Mouse (Mus musculus) limb, embryonic 11.5 days (tissue): ENCODE data around the gene Fbln1. TPM values are rescaled to one million over a fixed set of nuclear protein-coding genes. Genes with fewer than 3 reads are reported as not detected.

Experiments used
- ATAC-seq: fragments of 200-750 bp; cut with Nextera tagmentation; 2 replicates; pipeline ENCODE4 v1.8.0; 2017; ENCODE audit warnings: low read depth; ENCODE audit not compliant: insufficient number of reproducible peaks, low FRiP score, low TSS enrichment
- DNase-seq: peaks from one replicate; pipeline ENCODE4 v3.0.0-alpha.2; 2015; ENCODE audit warnings: low spot score
- H3K27ac ChIP-seq: fragments of 300-500 bp; sonication (generic); replicated peaks from 2 replicates; pipeline ENCODE4 v1.5.1; 2014; ENCODE audit warnings: low read depth, mild to moderate bottlenecking, low read length
- H3K27me3 ChIP-seq: fragments of 300-500 bp; sonication (generic); 2 replicates; pipeline ENCODE4 v1.6.1; 2014; ENCODE audit warnings: mild to moderate bottlenecking, low read length, mixed read lengths; ENCODE audit not compliant: control insufficient read depth, insufficient read depth
- H3K36me3 ChIP-seq: fragments of 300-500 bp; sonication (generic); 2 replicates; pipeline ENCODE4 v1.6.1; 2014; ENCODE audit warnings: mild to moderate bottlenecking, low read length, moderate library complexity, mixed read lengths; ENCODE audit not compliant: control insufficient read depth, insufficient read depth
- H3K4me1 ChIP-seq: fragments of 300-500 bp; sonication (generic); 2 replicates; pipeline ENCODE4 v1.6.1; 2014; ENCODE audit warnings: low read length, mixed read lengths; ENCODE audit not compliant: control insufficient read depth, insufficient read depth
- H3K4me2 ChIP-seq: fragments of 300-500 bp; sonication (generic); 2 replicates; pipeline ENCODE4 v1.6.1; 2014; ENCODE audit warnings: low read depth, mild to moderate bottlenecking, moderate library complexity; ENCODE audit not compliant: severe bottlenecking
- H3K4me3 ChIP-seq: fragments of 300-500 bp; sonication (generic); 2 replicates; pipeline ENCODE4 v1.5.1; 2014; ENCODE audit warnings: low read depth, low read length
- H3K9ac ChIP-seq: fragments of 300-500 bp; sonication (generic); 2 replicates; pipeline ENCODE4 v1.6.1; 2014; ENCODE audit warnings: mild to moderate bottlenecking, low read length
- H3K9me3 ChIP-seq: fragments of 300-500 bp; sonication (generic); 2 replicates; pipeline ENCODE4 v1.6.1; 2016; ENCODE audit warnings: low read length; ENCODE audit not compliant: control insufficient read depth
- WGBS: fragments of 180-500 bp; shearing (Covaris S2); extraction: QIAGEN DNeasy Blood & Tissue Kit; methylation state at CpG from one replicate; pipeline ENCODE4 v1.1.7; 2014; 5-methylcytosine and 5-hydroxymethylcytosine counted together
- polyA plus RNA-seq: library from polyadenylated mRNA; unstranded; fragments of >200 nt; fragmentation: Nextera tagmentation; extraction: Ambion mirVana; gene quantifications from 2 replicates; pipeline ENCODE4 v1.2.1, GENCODE M21; 2014

The Fbln1 gene
- polyA plus RNA-seq, 1 experiment from 2014 or later, result 273 TPM

DNA sequence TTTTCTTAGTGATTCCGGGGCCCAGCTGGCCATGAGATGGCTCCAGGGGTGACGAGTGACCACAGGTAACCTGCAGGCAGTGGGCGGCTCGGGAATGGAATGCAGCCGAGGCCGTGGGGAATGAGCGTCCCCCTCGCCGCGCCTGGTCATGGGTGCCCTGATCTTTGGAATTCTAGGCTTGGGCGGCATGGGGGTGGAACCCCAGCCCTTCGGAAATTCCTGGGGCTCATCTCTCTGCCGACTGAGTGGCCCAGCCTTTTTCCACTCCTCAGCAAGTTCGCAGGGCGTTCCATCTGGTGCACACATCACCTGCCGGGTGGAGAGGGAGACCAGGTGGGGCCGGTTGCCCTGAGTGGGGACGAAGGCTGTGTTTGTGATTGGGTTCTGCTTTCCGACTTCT, 62.1 kb downstream of the Fbln1 start:
- Histone ChIP-seq H3K9me3 (no peaks in the 10 kb centered on the region), H3K4me2 (no peak overlapping the region), H3K36me3 (peaks cover 8% of the 10 kb centered on the region), H3K4me3 (no peak overlapping the region), H3K9ac (no peak overlapping the region), H3K27ac (no peak overlapping the region), H3K4me1 (no peaks in the 10 kb centered on the region), H3K27me3 (no peaks in the 10 kb centered on the region)
- DNase-seq (no peak), ATAC-seq (no peak)
- WGBS, result 93% methylated on average over 19 of the region's 19 CpGs

DNA sequence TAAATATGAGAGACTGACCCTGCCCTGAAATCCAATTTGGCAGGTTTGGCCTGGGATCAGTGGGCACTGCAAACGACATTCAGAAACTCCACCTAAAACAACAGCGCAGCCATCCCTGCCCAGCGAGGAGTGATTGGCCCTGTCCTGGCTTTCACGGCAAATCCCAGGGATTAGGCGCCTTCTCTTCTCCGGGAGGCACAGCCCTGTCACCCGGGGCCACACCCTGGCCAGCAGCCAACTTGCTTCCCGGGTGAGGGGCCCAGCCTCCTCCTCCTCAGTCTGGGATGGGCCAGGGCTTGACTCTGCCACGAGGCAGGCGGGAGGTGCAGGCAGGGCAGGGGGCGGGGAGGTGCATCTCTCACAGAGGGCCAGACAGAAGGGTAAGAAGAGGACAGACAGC, 67.2 kb downstream of the Fbln1 start:
- H3K4me2 ChIP-seq, result no peak overlapping the region; the same call in 1 of the 2 replicates
- H3K4me3 ChIP-seq, result no peak overlapping the region
- DNase-seq (no peak), ATAC-seq (no peak)
- H3K9me3 ChIP-seq, result no peaks in the 10 kb centered on the region
- H3K9ac ChIP-seq, result no peak overlapping the region
- 0 out of 2 replicates have a peak, but pooled peaks cover 2% of the 10 kb centered on the region for H3K36me3 ChIP-seq
- 43% methylated on average over 11 of the region's 11 CpGs for WGBS
- no peaks in the 10 kb centered on the region for H3K4me1 ChIP-seq
- no peak overlapping the region for H3K27ac ChIP-seq
- no peaks in the 10 kb centered on the region for H3K27me3 ChIP-seq

DNA sequence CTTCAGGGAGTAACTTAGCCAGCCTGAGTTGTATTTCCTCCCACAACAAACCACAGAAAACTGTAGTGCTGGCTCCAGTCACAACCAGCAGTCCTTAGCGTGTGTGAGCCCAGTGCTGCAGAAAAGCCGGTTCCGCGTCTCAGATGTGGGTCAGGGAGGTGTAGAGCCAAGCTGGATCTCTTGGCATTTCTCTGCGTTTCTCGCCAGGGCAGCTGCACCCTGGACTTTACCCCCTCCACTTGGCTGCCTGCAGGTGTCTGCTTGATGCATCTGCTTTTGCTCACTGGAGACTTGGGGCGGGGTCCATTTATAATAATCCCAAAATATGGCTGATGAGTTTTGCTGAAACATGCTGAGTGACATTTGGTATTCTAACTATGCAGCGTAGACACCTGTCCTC, 71.5 kb downstream of the Fbln1 start:
- Histone ChIP-seq H3K4me1 (no peaks in the 10 kb centered on the region), H3K9ac (no peak overlapping the region), H3K27ac (no peak overlapping the region), H3K36me3 (no peaks in the 10 kb centered on the region), H3K4me3 (no peak overlapping the region), H3K27me3 (no peaks in the 10 kb centered on the region), H3K4me2 (no peak overlapping the region), H3K9me3 (no peaks in the 10 kb centered on the region)
- 92% methylated on average over 8 of the region's 8 CpGs for WGBS
- ATAC-seq (no peak), DNase-seq (no peak)

DNA sequence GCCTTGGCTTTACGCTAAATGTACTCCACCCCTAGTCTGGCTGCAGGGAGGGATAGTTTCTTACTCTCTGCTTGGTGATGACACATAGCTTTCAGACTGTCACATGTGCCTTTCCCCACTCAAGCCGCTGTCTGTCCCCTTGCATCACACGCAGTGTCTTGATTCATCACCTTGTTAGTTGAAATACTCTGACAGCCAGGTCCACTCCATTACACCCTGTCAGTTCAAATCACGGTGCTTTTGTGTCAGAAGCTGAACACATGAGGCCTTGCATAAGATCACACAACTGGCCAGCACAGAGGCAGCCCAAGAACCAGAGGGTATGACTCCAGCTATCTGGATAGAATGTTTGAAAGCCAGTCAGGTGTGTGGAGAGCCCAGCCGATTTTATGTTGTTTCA, 73.2 kb downstream of the Fbln1 start:
- WGBS, result 88% methylated on average over 5 of the region's 5 CpGs
- Histone ChIP-seq H3K4me1 (no peaks in the 10 kb centered on the region), H3K9me3 (no peaks in the 10 kb centered on the region), H3K27ac (no peak overlapping the region), H3K36me3 (no peaks in the 10 kb centered on the region), H3K4me3 (no peak overlapping the region), H3K9ac (no peak overlapping the region), H3K27me3 (no peaks in the 10 kb centered on the region), H3K4me2 (no peak overlapping the region)
- DNase-seq, result no peak
- ATAC-seq, result no peak

DNA sequence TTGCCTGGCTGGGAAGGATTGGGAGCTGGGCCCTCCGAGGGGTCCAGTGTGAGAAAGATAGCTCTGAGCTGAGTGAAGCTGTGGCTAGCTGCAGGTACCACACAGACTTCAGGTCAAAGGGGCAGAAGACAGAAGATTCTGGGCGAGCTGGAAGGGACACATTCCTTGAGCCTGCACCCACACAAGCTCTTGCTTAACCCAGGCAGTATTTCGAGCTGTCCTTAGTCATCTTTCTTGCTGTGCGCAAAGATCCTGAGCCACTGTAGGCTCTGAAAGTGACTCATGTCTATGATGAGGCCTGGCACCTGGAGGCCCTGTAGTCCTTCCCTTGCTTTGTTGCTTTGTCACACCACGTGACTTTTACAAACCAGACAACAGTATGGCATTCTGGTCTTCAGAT, 76.3 kb downstream of the Fbln1 start:
- Histone ChIP-seq H3K36me3 (peaks cover 2% of the 10 kb centered on the region; the same call in 1 of the 2 replicates), H3K9ac (no peak overlapping the region), H3K4me2 (no peak overlapping the region), H3K9me3 (no peaks in the 10 kb centered on the region), H3K27me3 (no peaks in the 10 kb centered on the region), H3K4me3 (no peak overlapping the region), H3K27ac (no peak overlapping the region), H3K4me1 (no peaks in the 10 kb centered on the region)
- DNase-seq (no peak), ATAC-seq (no peak)
- 82% methylated on average over 5 of the region's 5 CpGs for WGBS

DNA sequence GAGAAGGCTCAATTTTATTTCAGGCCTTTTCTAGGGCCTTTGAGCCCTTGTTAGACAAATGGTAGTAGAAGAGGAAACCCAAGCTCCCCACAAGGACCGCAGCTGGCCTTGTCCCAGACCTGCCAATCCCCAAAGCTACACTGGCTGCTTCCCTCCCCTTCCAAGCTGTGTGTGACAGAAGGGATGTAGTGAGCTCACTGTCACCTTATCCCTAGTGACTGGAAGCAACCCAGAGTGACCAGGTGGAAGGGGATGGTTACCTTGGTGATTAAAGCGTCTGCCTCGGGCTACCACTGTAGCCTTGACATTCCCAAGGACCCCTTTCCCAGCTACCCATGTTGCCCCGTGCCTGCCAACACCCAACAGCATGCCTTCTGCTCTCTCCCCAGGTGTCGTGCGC, 78.9 kb downstream of the Fbln1 start:
- Histone ChIP-seq H3K4me1 (no peaks in the 10 kb centered on the region), H3K27me3 (no peaks in the 10 kb centered on the region), H3K9me3 (no peaks in the 10 kb centered on the region), H3K27ac (no peak overlapping the region), H3K36me3 (peaks cover 2% of the 10 kb centered on the region; the same call in 1 of the 2 replicates), H3K4me2 (no peak overlapping the region), H3K9ac (no peak overlapping the region), H3K4me3 (no peak overlapping the region)
- WGBS, result 82% methylated on average over 6 of the region's 6 CpGs
- ATAC-seq (no peak), DNase-seq (no peak)

DNA sequence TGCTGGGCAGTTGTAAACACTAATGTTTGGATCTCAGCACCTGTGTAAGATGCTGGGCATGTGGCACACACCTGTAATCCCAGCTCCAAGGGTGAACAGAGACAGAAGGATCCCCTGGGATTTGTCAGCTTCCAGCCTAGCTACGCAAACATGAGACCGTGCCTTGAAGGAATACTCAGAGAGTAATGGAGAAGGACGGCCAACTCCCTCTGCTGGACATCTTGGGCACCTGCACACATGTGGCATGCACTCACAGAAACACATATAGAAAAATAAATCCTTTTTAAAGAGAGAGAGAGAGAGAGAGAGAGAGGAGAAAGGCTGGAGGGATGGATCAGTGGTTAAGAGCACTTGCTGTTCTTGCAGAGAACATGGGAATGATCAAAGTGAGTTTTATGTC, 88.9 kb downstream of the Fbln1 start:
- ATAC-seq, result no peak
- Histone ChIP-seq H3K9ac (no peak overlapping the region), H3K36me3 (no peaks in the 10 kb centered on the region), H3K4me1 (peaks cover 6% of the 10 kb centered on the region; the same call in 1 of the 2 replicates), H3K4me2 (no peak overlapping the region), H3K27ac (no peak overlapping the region), H3K4me3 (no peak overlapping the region), H3K27me3 (no peaks in the 10 kb centered on the region), H3K9me3 (no peaks in the 10 kb centered on the region)
- no peak for DNase-seq
- 77% methylated on average over 3 of the region's 3 CpGs for WGBS

DNA sequence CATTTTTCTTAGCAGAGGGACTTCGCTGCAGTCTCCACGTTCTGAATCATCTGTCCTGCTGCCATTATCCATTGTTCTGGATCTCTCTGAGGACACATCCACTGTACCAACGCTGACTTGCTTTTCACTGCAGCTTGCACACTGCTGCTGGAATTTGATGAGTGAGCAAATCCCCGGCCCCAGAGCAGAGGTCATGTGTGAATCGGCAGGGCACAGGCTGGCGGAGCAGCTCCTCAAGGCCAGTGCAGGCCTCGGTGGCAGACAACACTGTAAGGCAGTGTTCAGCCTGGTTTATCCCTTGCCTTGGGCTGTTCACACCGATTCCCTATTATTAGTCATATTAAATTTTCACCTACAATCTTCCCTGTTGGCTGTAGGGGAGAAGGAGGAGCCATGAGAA, 89.8 kb downstream of the Fbln1 start:
- no peak overlapping the region for H3K9ac ChIP-seq
- no peak for ATAC-seq
- WGBS, result 77% methylated on average over 8 of the region's 8 CpGs
- no peak overlapping the region for H3K4me2 ChIP-seq
- DNase-seq, result no peak
- H3K27me3 ChIP-seq, result no peaks in the 10 kb centered on the region
- no peak overlapping the region for H3K27ac ChIP-seq
- peaks cover 6% of the 10 kb centered on the region; the same call in 1 of the 2 replicates for H3K4me1 ChIP-seq
- no peaks in the 10 kb centered on the region for H3K9me3 ChIP-seq
- no peaks in the 10 kb centered on the region for H3K36me3 ChIP-seq
- H3K4me3 ChIP-seq, result no peak overlapping the region

DNA sequence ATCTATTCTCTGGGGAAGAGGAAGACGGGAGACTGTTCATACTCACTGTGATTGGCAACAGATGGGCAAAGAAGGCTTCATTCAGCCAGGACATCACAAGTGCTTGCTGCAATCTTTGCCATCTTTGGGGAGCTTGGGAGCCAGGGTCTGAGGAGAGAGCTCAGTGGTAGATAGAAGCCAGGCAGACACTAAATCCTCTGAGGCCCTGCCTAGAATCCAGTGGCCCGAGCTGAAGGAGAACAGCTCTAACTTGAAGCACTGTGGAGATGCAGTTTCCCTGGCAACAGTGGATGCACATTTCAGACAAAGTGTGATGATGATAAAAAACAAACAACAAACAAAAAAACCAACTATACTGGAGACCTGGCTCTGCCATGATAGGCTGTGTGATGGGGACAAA, 90.2 kb downstream of the Fbln1 start:
- 56% methylated on average over 2 of the region's 2 CpGs for WGBS
- H3K4me1 ChIP-seq, result peaks cover 6% of the 10 kb centered on the region; the same call in 1 of the 2 replicates
- DNase-seq (no peak), ATAC-seq (no peak)
- no peak overlapping the region for H3K4me2 ChIP-seq
- H3K36me3 ChIP-seq, result no peaks in the 10 kb centered on the region
- H3K27ac ChIP-seq, result no peak overlapping the region
- no peaks in the 10 kb centered on the region for H3K27me3 ChIP-seq
- no peak overlapping the region for H3K9ac ChIP-seq
- no peaks in the 10 kb centered on the region for H3K9me3 ChIP-seq
- no peak overlapping the region for H3K4me3 ChIP-seq
